Mouse (Mus musculus): ENCODE data around the gene Mfap3. TPM values are rescaled to one million over a fixed set of nuclear protein-coding genes. Genes with fewer than 3 reads are reported as not detected.

Gene Mfap3
- total RNA-seq (2021): 10 to 100 TPM; 41.0 to 45.2 TPM
- long read RNA-seq, experiment 1, full-length matches to known transcripts: 9 of 13 reads
- long read RNA-seq, experiment 1, partial matches to known transcripts: 2 of 13 reads
- long read RNA-seq, experiment 1, other reads (novel, unspliced or antisense): 2 of 13 reads
- long read RNA-seq, experiment 2, full-length matches to known transcripts: 31 of 44 reads
- long read RNA-seq, experiment 2, partial matches to known transcripts: 5 of 44 reads
- long read RNA-seq, experiment 2, other reads (novel, unspliced or antisense): 8 of 44 reads

- peak; percentile 87 to 89 for DNase-seq (ENCODE audit: low spot score in 2 of 2)
Measured at GRCm38 (mm10) chr11:57518091-57518750, at the start of gene Mfap3, which contains the start of gene Fam114a2. TSS of gene Mfap3 (plus strand) at chr11:57518664. TSS of gene Fam114a2 (minus strand) at chr11:57518617.

GRCm38 (mm10) chr11:57468706-57469105, 49.8 kb upstream of the Mfap3 start:
- no peak for DNase-seq (ENCODE audit: low spot score in 2 of 2)

- no peak for DNase-seq (ENCODE audit: low spot score in 2 of 2)
Measured at GRCm38 (mm10) chr11:57470056-57470455, 48.4 kb upstream of the Mfap3 start.

GRCm38 (mm10) chr11:57470979-57471378, 47.5 kb upstream of the Mfap3 start:
- DNase-seq (ENCODE audit: low spot score in 2 of 2): no peak

GRCm38 (mm10) chr11:57474296-57474941, 44.0 kb upstream of the Mfap3 start:
- no peak for DNase-seq (ENCODE audit: low spot score in 2 of 2)

- no peak for DNase-seq (ENCODE audit: low spot score in 2 of 2)
Measured at GRCm38 (mm10) chr11:57475119-57475518, 43.3 kb upstream of the Mfap3 start.

DNA sequence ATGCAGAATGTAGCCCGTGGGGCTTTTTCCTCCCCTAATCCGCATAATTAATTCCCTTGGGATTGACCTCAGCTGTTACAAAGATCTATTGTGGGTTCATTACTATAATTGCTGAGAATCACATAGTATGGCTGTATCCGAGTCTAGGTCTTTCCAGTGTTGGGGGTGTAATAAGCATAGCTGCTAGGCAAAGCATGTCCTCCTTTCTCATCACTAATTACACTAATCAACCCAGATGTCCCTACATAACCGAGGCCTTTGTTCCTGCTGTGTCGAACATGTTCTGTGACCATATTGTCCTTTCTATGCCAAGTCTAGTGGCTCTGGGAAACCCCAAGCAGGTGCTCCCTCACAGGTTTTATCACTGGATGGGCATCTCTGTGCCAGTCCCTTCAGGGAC, 40.4 kb upstream of the Mfap3 start:
- DNase-seq (ENCODE audit: low spot score in 2 of 2): no peak

- DNase-seq (ENCODE audit: low spot score in 2 of 2): no peak
Measured at GRCm38 (mm10) chr11:57488436-57488835, 30.0 kb upstream of the Mfap3 start.

DNA sequence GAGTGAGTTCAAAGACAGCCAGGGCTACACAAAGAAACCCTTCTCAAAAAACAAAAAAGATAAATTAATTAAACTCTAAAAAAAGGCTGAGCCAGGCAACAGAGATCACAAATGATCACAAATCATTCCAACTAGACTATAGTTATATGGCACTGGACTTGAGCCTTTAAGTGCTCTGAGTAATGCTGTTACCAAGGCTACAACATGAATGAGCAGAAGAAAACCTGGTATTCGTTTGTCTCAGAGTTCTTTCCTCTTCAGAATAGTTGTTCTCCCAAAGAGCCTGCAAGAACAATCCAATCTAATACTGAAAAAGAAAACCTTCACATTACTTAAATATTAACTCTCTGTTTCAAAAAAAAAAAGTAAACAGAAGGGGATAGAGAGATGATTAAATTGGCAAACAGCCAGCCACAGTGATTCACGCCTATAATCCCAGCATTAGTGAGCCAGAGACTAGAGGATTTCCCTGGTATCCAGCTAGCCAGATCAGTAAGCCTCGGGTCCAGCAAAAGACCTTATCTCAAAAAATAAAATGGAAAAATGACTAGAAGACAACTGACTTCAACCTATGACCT, 21.9 kb upstream of the Mfap3 start:
- no peak for DNase-seq (ENCODE audit: low spot score in 2 of 2)

DNA sequence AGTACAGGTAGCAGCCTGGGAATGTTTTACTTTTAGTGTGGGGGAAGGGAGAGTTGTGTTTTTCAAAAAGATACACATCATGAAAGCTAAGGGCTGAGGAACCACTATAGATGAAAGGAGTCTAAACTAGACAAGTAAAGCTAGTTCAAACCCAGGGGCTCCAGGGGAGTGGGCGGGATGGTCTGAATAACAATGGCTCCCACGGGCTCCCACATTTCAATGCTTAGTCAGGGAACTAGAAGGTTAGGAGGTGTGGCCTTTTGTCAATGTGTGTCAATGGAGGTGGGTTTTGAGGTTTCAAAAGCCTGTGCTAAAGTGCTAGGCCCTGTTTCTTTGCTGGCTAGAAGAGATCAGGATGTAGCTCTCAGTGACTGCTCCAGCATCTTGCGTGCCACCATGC, 20.8 kb upstream of the Mfap3 start:
- DNase-seq (ENCODE audit: low spot score in 2 of 2): no peak

- DNase-seq (ENCODE audit: low spot score in 2 of 2): no peak
Measured at GRCm38 (mm10) chr11:57498215-57498614, 20.2 kb upstream of the Mfap3 start.

- no peak for DNase-seq (ENCODE audit: low spot score in 2 of 2)
Measured at GRCm38 (mm10) chr11:57503155-57503554, 15.3 kb upstream of the Mfap3 start.

GRCm38 (mm10) chr11:57506899-57507298, 11.6 kb upstream of the Mfap3 start:
- no peak for DNase-seq (ENCODE audit: low spot score in 2 of 2)

- no peak for DNase-seq (ENCODE audit: low spot score in 2 of 2)
Measured at GRCm38 (mm10) chr11:57515218-57515617, 3.2 kb upstream of the Mfap3 start.

DNA sequence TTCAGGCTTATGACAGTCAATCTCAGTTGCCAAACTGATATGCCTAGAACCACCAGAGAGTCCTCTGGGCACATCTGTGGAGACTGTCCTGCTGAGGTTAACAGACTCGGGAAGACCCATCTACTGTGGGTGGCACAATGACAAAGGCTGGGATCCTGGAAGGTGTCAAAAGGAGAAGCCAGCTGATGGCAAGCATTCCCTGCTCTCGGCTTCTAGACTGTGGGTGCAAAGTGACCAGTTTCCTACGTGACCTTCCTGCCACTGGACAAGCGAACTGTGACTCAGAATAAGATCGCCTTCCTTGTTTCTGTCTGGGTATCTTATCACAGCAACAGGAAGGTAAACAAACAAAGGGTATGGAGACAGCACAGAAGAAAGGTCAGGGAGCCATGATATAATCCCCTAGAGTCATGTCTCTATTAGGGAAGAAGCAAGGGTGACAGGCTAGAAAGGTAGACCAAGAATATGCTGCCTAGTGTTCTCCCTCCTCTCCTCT, 1.5 kb upstream of the Mfap3 start:
- no peak for DNase-seq (ENCODE audit: low spot score in 2 of 2)

GRCm38 (mm10) chr11:57518751-57519148, 286 bp downstream of the Mfap3 start:
- DNase-seq (ENCODE audit: low spot score in 2 of 2): no peak

DNA sequence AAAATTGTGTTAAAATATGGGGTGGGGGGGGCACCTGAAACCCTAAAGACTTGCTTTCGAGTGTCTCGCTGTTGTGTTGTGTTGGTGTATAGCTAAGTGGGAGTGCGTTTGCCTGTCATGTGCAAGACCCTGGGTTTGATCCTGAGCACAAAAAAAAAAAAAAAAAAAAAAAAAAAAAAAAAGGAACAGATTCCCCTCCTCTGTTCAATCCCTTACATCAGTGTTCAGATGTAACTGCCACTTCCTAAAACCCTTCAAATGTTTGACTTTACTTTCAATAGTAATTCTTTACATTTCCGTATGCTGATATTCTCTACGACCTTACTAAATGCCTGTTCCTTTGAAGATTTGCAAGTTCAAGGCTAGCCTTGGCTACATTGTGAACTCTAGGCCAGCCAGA, 840 bp downstream of the Mfap3 start:
- no peak for DNase-seq (ENCODE audit: low spot score in 2 of 2)

DNA sequence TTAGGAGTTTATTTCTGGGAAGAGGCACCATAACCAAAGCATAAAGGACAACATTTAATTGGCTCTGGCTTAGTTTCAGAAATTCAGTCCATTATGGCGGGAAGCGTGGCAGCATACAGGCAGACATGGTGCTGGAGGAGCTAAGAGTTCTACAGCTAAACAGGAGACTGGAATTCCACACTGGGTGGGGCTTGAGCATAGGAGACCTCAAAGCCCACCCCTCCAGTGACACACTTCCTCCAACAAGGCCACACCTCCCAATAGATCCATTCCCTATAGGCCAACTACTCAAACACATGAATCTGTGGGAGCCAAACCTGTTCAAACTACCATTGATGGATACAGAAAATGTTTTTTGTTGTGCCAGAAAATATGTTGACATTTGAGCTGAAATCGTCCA, 2.7 kb downstream of the Mfap3 start:
- DNase-seq (ENCODE audit: low spot score in 2 of 2): no peak

DNA sequence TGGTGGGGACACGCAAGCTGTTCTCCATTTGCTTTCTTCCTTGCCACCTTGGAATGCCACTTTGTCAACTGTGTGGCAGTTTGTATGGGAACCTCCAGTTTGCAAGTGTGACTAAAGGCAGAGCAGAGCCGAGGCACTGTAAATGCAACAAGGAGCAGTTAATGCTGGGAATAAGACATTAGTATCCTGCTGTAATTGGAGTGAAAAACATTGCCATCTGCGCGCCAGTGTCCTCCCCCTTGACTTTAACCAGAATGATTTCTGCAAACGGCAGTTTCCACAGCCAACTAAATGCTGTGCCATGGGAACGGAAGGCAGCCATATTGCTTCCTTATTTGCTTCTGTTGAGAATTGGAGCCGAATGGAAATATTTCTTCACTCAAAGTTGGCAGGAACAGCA, 3.6 kb downstream of the Mfap3 start:
- DNase-seq (ENCODE audit: low spot score in 2 of 2): no peak

DNA sequence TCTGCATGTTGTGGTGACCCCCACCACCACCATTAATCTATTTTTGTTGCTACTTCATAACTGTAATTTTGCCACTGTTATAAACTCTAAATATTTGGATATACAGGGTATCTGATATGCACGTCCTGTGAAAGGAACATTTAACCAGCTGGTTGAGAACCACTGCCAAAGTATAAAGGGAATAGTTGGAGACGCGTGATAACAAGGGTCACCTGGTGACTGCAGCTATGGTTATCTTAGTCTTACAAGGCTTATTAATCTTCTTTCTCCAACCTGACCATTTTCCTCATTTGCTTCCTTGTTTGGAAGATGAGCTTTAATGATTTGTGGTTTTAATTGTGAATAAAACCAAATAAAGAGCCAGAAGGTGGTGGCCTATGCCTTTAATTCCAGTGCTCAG, 5.0 kb downstream of the Mfap3 start:
- DNase-seq (ENCODE audit: low spot score in 2 of 2): no peak

- DNase-seq (ENCODE audit: low spot score in 2 of 2): no peak
Measured at GRCm38 (mm10) chr11:57524597-57524996, 6.1 kb downstream of the Mfap3 start.

- no peak for DNase-seq (ENCODE audit: low spot score in 2 of 2)
Measured at GRCm38 (mm10) chr11:57525900-57526299, 7.4 kb downstream of the Mfap3 start.
